Mouse (Mus musculus) small intestine, adult 2 months (tissue): ENCODE results near the gene Urah. TPM values are rescaled to one million over a fixed set of nuclear protein-coding genes. Genes with fewer than 3 reads are reported as not detected.

Source experiments
- H3K27ac ChIP-seq: fragments of 200-500 bp; 2 replicates; pipeline ENCODE4 v1.5.1; 2012; ENCODE audit warnings: low read depth, low read length, control low read depth, inconsistent platforms; ENCODE audit not compliant: insufficient read depth
- H3K27me3 ChIP-seq: fragments of 200-500 bp; 2 replicates; pipeline ENCODE4 v1.6.1; 2012; ENCODE audit warnings: mild to moderate bottlenecking, moderate library complexity, low read length, inconsistent platforms; ENCODE audit not compliant: control insufficient read depth, insufficient read depth
- H3K36me3 ChIP-seq: fragments of 200-500 bp; 2 replicates; pipeline ENCODE4 v1.6.1; 2012; ENCODE audit warnings: mild to moderate bottlenecking, low read length, control low read depth, inconsistent platforms; ENCODE audit not compliant: control insufficient read depth, insufficient read depth
- H3K4me1 ChIP-seq: fragments of 200-500 bp; 2 replicates; pipeline ENCODE4 v1.6.1; 2012; ENCODE audit warnings: low read length, inconsistent platforms, mixed read lengths; ENCODE audit not compliant: control insufficient read depth, insufficient read depth, insufficient read length
- H3K4me3 ChIP-seq: fragments of 200-500 bp; 2 replicates; pipeline ENCODE4 v1.5.1; 2012; ENCODE audit warnings: low read depth, mild to moderate bottlenecking, control low read depth, inconsistent platforms, low read length, moderate library complexity
- CTCF ChIP-seq: fragments of 200-500 bp; IDR thresholded peaks from 2 replicates; pipeline ENCODE4 v1.5.1; 2012; ENCODE audit warnings: low read depth, mild to moderate bottlenecking, control low read depth, inconsistent platforms, low read length, moderate library complexity, mixed read lengths; ENCODE audit not compliant: insufficient replicate concordance, insufficient read length; ENCODE audit errors: extremely low read depth
- POLR2A ChIP-seq: fragments of 200-500 bp; IDR thresholded peaks from 2 replicates; pipeline ENCODE4 v1.6.1; 2012; ENCODE audit warnings: low read depth, mild to moderate bottlenecking, control low read depth, inconsistent platforms, low read length, moderate library complexity
- WGBS: fragments of 180-500 bp; shearing (Covaris S2); methylation state at CpG from one replicate; pipeline ENCODE4 v1.1.7; 2018; 5-methylcytosine and 5-hydroxymethylcytosine counted together
- polyA plus RNA-seq: library from polyadenylated mRNA; depleted of rRNA; stranded (reverse); fragments of >200 nt; gene quantifications from 2 replicates; pipeline ENCODE4 v1.2.3, GENCODE M21; 2012

The Urah gene
- polyA plus RNA-seq, 1 experiment = 37.3 TPM

DNA sequence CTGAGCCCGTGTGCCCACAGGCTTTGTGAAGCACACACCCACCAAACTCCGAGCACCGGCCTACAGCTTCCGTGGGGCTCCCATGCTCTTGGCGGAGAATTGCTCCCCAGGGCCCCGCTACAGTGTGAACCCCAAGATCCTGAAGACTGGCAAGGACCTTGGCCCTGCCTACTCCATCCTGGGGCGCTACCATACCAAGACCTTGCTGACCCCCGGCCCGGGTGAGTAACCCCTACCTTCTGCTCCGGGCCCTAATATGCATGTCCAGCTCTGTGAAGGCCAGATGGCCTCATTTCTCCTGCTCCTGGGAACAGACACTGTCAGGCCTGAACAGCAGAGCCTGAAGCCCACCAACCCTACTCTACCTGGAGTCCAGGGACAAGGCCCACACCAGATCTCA is 13.8 kb downstream of the Urah start:
- Histone ChIP-seq H3K27me3 (no peaks in the 10 kb centered on the region), H3K36me3 (peaks cover 18% of the 10 kb centered on the region), H3K27ac (no peak overlapping the region), H3K4me1 (no peaks in the 10 kb centered on the region), H3K4me3 (no peak overlapping the region)
- TF ChIP-seq CTCF (no peak), POLR2A (no peak)
- WGBS = 94% methylated on average over 10 of the region's 10 CpGs

DNA sequence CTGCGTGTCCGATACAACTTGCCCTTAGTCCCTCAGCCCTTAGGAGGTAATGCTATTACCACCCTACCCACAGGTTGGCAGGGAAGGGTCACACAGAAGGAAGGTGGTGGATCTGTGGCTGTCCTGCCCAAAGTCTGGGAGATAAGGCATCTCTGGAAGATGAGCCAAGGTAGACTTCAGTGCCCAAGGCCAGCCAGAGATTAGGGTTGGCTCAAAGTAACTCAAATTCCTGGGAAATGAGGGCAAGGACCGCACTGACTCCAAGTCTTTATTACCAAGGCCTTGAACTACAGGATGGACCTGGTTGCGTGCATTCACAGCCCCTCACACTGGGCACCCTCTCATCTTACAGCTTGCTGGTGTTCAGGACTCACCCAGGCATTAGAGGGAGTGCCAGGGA is 17.1 kb downstream of the Urah start:
- WGBS = 91% methylated on average over 4 of the region's 4 CpGs
- H3K27ac ChIP-seq = no peak overlapping the region
- H3K4me3 ChIP-seq = no peak overlapping the region
- peaks cover 25% of the 10 kb centered on the region for H3K36me3 ChIP-seq
- TF ChIP-seq POLR2A (no peak), CTCF (no peak)
- no peaks in the 10 kb centered on the region for H3K27me3 ChIP-seq
- H3K4me1 ChIP-seq = peaks cover 3% of the 10 kb centered on the region; the same call in 1 of the 2 replicates

DNA sequence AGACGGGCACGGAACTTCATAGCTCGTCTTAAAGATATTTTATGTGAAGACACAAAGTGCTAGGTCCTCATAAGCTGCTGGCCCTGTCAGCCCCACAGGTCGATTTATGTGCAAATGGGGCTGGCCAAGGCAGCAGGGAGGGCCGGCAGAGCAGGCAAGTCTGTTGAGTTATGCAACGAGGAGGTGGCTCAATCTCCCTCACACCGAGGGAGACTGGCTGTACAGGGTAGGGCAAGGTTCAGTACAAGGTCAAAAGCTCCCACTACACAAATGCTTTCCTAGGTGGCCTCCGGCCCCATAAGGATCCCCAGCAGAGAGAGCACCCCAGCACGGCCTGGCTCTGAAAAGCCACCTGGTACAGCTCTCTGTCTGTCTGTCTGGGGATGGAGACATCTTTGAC is 18.6 kb downstream of the Urah start:
- H3K4me1 ChIP-seq = peaks cover 9% of the 10 kb centered on the region
- H3K27me3 ChIP-seq = no peaks in the 10 kb centered on the region
- peaks cover 25% of the 10 kb centered on the region for H3K36me3 ChIP-seq
- WGBS = 77% methylated on average over 9 of the region's 9 CpGs
- H3K27ac ChIP-seq = no peak overlapping the region
- H3K4me3 ChIP-seq = no peak overlapping the region
- TF ChIP-seq POLR2A (no peak), CTCF (no peak)

DNA sequence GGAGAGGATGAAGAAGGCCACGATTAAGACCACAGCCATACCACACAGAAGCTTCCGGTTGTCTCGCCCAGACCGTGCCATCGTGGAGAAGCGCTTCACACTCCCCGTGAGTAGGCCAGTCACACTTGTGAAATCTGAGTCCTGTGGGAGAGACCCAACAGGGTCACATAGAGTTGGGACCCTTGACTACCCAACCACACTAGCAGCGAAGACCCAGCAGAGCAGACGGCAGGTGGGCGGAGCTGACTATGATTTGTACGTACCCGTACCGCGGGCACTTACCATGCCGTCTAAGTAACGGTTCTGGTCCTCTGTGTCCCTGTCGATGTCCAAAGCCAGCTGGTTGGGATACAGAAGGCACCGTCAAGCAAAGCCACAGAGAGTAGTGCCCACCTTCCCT is 19.7 kb downstream of the Urah start:
- Histone ChIP-seq H3K27me3 (no peaks in the 10 kb centered on the region), H3K36me3 (peaks cover 35% of the 10 kb centered on the region), H3K4me3 (no peak overlapping the region), H3K27ac (no peak overlapping the region), H3K4me1 (peaks cover 13% of the 10 kb centered on the region)
- TF ChIP-seq POLR2A (no peak), CTCF (no peak)
- 89% methylated on average over 18 of the region's 18 CpGs for WGBS

DNA sequence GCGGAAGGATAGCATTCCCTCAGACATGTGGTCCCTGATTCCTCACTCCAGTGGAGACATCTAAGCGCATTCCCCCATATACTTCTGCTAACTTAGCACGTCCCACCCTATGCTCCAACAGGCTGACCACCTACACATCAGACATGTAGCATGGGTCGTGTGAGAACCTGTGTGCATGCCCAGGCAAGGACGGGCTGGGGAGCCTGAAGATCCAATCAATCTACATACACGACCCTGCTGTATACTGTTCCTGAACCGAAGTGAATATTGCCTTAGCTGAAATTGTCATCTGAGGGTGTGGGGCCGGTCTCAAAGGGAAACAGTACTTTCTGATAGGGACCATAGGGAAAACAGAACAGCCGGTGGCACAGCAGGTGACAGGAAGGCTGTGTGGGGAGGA is 20.4 kb downstream of the Urah start:
- 60% methylated on average over 9 of the region's 9 CpGs for WGBS
- no peak overlapping the region for H3K27ac ChIP-seq
- H3K27me3 ChIP-seq = no peaks in the 10 kb centered on the region
- TF ChIP-seq POLR2A (no peak), CTCF (no peak)
- peaks cover 41% of the 10 kb centered on the region for H3K36me3 ChIP-seq
- H3K4me3 ChIP-seq = peak overlapping the region; percentile 82
- peaks cover 13% of the 10 kb centered on the region for H3K4me1 ChIP-seq

DNA sequence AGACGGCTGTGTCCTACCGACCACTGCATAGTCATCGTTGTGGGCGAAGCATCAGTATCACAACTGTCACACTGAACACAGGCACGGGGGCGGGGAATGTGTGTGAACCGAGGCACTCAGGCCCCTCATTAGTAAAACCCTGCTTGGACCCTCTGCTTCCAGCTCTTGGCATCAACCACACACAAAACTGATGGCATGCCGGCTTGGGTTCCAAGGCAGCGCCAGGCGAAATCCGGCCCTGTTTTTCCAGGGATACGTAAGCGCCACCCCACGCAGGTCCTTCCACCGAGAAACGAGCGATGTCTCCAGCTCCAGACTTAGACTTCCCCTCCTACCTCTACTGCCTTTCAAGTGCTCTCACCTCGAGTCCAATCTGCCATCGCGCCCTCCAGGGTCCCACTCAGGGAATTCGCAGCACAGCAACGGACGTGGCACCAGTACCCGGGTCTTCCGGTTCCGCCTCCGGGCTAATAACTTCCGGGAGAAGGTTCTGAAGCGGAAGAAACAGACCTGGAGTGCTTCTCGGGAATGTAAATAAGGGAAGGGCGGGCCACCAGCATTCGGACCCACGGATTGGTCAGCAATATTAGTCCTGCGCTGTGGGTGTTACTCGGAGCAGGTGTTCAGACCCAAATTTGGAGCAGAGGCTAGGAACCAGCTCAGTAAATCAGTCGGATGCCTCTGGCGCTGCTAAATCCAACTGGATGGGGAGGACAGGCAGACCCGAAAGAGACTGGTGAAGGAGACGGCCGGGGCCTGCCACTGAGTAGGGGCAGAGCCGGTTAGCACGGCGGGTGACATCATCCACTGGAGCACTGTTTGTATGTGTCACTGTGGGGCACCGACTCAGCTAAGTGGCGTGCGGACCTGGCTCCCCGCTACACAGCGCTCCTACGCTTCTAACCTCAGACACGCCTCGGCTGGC is 21.3 kb downstream of the Urah start, which contains the start of gene Gm45785:
Gene Gm45785 (minus strand): TSS at position 472 of the 925 bp plus-strand sequence.
- TF ChIP-seq CTCF = no peak
- TF ChIP-seq POLR2A = 0 out of 2 replicates have a peak, but pooled peaks have one; percentile 54
- Histone ChIP-seq H3K27ac (peak within 1 kb of the TSS; percentile 90), H3K4me1 (peaks cover 13% of the 10 kb centered on the region), H3K27me3 (no peaks in the 10 kb centered on the region), H3K36me3 (peaks cover 49% of the 10 kb centered on the region), H3K4me3 (peak within 1 kb of the TSS; percentile 82)
- under 1% methylated on average over 51 of the region's 51 CpGs for WGBS

DNA sequence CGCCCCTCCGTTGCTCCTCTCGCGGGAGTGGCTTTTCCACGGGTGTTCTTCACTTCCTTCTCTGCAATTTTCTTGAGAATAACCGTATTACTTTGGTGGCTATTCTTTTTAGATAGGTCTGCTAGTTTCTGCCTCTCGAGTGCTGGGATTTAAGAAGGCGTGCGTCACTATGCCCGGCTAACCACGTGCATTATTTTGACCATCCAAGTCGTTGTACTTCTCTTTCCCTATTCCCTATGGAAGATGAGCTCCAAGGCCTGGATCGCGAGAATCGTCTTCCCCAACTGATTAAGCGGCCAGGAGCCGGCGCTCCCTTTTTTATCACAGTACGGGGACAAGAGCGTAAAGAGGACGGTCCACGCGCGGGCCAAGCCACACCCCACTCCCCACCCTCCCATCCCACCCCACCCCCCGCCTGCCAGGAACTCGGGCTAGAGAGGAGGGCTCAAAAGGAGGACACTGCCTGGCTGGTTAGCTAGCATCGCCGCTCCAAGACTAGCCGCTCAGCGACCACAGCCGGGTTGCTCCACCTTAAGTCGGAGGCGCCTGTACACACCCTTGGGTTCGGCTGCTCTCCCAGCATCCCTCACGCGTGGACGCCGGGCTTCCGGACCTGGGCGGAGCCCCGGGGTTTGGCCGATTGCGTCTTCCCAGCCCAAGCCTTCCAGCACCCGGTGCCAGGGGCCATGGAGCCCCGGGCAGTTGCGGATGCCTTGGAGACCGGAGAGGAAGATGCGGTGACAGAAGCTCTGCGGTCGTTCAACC is 22.1 kb downstream of the Urah start, which contains the start of gene Ric8a:
Gene Ric8a (plus strand): TSS at position 173 of the 765 bp plus-strand sequence.
- TF ChIP-seq POLR2A (peak; percentile 44; the same call in 1 of the 2 replicates), CTCF (0 out of 2 replicates have a peak, but pooled peaks have one; percentile 1)
- WGBS = under 1% methylated on average over 49 of the region's 50 CpGs
- Histone ChIP-seq H3K4me1 (peaks cover 13% of the 10 kb centered on the region), H3K27ac (peak within 1 kb of the TSS; percentile 90), H3K36me3 (peaks cover 56% of the 10 kb centered on the region), H3K27me3 (no peaks in the 10 kb centered on the region), H3K4me3 (peak within 1 kb of the TSS; percentile 82)
